Mouse (Mus musculus): Measurements from ENCODE around the gene Fam3b.

Fam3b gene

GRCm38 (mm10) chr16:97461271-97461670 is 53.3 kb downstream of the Fam3b start:
- no peak for TF ChIP-seq GATA4 (IDR thresholded peaks at IDR 0.05; ENCODE audit: insufficient replicate concordance, low read length)

- no peak for TF ChIP-seq GATA4 (IDR thresholded peaks at IDR 0.05; ENCODE audit: insufficient replicate concordance, low read length)
These were observed 54.8 kb downstream of the Fam3b start for GRCm38 (mm10) chr16:97459831-97460230.

- no peak for TF ChIP-seq GATA4 (IDR thresholded peaks at IDR 0.05; ENCODE audit: insufficient replicate concordance, low read length)
These were observed 67.2 kb downstream of the Fam3b start for GRCm38 (mm10) chr16:97447386-97447785.

- no peak for TF ChIP-seq GATA4 (IDR thresholded peaks at IDR 0.05; ENCODE audit: insufficient replicate concordance, low read length)
These were observed 70.8 kb downstream of the Fam3b start for GRCm38 (mm10) chr16:97443670-97444263.

DNA sequence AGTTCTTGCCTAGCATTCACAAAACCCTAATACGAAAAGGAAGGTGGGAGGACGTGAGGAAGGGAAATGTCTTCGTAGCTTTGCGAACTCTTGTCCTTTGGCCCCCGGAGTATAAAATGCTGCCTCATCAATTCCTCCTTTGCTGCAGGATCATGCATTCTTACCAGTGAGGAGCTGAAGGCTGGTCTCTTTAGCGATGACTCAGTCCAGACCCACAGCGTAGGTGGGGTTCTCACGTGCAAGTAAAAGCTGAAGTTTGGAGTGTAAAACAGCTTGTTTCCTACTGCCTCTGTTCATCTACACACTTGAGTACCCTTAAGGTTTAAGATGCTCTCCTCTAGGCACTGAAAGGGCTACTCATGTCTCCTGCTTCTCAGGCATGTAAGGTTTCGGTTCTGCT is 72.6 kb downstream of the Fam3b start:
- TF ChIP-seq GATA4 (IDR thresholded peaks at IDR 0.05; ENCODE audit: insufficient replicate concordance, low read length): no peak

DNA sequence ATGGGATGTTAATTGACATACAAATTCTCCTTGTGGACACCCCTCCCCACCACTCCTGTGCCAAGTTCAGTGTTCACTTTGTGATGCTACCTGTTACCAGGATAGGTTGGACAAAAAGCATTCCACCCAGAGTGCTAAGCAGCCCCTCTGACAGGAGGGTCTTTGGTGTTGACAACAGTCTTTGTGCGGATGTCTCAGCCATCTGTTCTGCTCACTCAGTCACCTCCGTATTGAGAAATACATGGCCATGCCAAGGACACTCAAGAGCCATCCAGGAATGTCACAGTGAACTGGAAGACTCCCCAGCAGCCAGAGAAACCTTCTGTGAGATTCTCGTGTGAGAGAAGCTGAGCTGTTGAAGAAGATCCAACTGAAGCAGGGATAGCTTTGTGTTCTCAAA is 76.4 kb downstream of the Fam3b start:
- TF ChIP-seq GATA4 (IDR thresholded peaks at IDR 0.05; ENCODE audit: insufficient replicate concordance, low read length): no peak

DNA sequence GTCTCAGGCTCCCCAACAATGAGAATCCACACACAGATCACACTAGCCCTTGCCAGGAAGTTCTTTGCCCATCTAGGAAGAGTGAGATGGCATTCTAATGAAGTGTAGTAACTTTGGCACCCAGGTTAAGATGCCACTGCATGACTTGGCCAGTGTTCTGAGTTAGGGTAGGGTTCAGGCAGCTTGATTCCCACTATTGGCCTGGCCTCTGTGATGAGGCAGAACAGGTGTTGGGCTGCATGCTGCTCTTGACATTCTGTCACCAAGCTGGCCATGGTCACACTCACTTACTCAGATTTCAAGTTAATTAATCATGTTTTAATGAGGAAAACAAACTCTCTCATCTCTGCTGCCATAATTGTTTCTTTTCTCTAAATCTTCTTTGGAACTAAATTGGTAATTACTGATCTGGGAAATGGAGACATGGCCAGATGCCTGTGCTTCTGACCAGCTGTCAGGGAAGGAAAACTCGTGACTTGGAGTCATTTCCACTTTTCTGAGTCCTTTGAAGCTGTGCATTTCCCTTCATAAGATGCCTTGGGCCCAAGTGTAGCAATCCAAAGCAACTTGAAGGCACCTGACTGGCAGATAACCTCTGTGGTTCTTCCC is 77.1 kb downstream of the Fam3b start:
- TF ChIP-seq GATA4 (IDR thresholded peaks at IDR 0.05; ENCODE audit: insufficient replicate concordance, low read length): no peak

DNA sequence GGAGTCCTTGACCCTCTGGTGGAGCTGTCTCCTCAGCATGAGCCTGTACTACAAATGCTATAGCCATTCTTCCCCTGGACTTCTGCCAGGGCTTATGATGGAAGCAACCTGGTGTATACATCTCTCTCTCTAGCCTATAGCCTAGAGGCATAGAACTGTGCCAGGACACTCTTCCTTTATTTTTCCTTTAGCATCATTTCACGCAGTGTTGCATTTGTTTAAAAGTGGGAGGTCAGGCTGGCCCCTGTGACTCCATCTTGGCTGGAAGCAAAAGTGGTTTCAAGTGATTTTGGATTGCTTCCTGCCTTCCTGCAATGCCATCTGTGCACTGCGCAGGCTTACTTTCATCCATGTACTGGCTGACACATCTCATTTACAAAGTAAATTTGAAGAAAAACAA is 80.4 kb downstream of the Fam3b start:
- TF ChIP-seq GATA4 (IDR thresholded peaks at IDR 0.05; ENCODE audit: insufficient replicate concordance, low read length): no peak

GRCm38 (mm10) chr16:97431328-97431727 is 83.3 kb downstream of the Fam3b start:
- TF ChIP-seq GATA4 (IDR thresholded peaks at IDR 0.05; ENCODE audit: insufficient replicate concordance, low read length): peak; percentile 35; the same call in 1 of the 2 replicates

DNA sequence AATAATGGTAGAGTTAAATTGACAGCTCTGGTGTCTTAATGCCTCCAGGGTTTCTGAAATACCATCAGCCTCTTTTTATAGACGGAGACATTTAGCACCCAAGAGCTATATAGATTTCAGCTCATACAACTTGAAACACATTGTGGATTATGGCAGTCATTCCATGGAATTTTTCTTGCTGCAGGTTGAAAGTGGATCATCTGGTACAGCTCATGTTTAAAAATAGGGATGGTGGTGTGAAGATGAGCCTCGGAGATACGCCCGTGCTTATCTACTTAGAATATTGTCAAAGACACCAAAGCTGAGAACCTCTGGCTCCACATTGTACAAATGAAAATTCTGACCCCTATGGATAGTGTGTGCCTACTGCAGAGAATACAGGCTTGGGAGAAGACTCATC is 84.5 kb downstream of the Fam3b start:
- no peak for TF ChIP-seq GATA4 (IDR thresholded peaks at IDR 0.05; ENCODE audit: insufficient replicate concordance, low read length)

DNA sequence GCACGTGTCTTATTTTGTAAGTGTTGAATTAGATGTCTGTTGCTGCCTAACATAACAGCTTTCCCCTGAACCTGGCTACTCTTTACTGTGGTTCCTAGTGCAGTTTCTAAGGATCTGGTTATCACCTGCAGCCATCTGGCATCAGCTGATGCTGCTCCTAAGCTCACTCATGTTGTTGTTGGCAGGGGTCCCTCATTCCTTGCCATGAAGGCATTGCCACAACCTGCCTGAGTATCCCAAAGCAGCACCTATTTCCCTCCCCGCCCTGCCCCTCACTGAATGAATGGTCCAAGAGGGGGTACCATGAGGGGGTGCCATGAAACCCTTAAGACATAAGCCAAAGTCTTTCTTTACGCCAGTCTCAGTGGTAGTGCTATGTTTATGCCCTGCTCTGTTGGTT is 86.6 kb downstream of the Fam3b start:
- no peak for TF ChIP-seq GATA4 (IDR thresholded peaks at IDR 0.05; ENCODE audit: insufficient replicate concordance, low read length)

DNA sequence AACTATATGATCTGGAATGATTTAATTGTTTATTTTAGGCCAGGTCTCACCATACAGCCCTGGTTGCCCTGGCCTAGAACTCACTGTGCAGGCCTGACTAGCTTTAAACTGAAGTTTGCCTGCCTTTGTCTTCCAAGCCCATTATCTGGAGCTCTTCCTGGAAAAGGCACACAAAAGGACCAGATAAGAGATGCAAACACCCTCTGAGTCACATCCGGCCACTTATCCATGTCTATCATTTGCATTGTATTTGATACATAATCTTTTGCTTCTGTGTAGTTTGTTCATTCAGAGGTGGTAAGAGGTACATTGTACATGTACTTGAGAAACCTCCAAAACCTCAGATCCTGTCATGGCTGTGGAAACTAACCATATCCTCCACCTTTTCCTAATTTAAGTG is 91.0 kb downstream of the Fam3b start:
- TF ChIP-seq GATA4 (IDR thresholded peaks at IDR 0.05; ENCODE audit: insufficient replicate concordance, low read length): peak; percentile 85; the same call in 1 of the 2 replicates

GRCm38 (mm10) chr16:97421671-97422070 is 92.9 kb downstream of the Fam3b start:
- TF ChIP-seq GATA4 (IDR thresholded peaks at IDR 0.05; ENCODE audit: insufficient replicate concordance, low read length): no peak

All from liver, adult (tissue).